Mouse (Mus musculus) spleen, adult 2 months (tissue): ENCODE measurements around the gene Fen1. TPM values are rescaled to one million over a fixed set of nuclear protein-coding genes. Genes with fewer than 3 reads are reported as not detected.

Source experiments
- DNase-seq, 2 experiments: peaks; one replicate each; pipeline versions ENCODE4 v3.0.0 to v3.0.0-alpha.2; 2012 to 2021; ENCODE audit warnings: low spot score in 2 of 2, low read depth in 1 of 2
- H3K27ac ChIP-seq: fragments of 200-500 bp; 2 replicates; pipeline ENCODE4 v1.5.1; 2012; ENCODE audit warnings: low read length, inconsistent platforms; ENCODE audit not compliant: insufficient read depth
- H3K27me3 ChIP-seq: fragments of 200-500 bp; 2 replicates; pipeline ENCODE4 v1.6.1; 2012; ENCODE audit warnings: mild to moderate bottlenecking, moderate library complexity, low read length, inconsistent platforms; ENCODE audit not compliant: control insufficient read depth, insufficient read depth
- H3K36me3 ChIP-seq: fragments of 200-500 bp; 2 replicates; pipeline ENCODE4 v1.6.1; 2012; ENCODE audit warnings: mild to moderate bottlenecking, low read length, inconsistent platforms; ENCODE audit not compliant: control insufficient read depth, insufficient read depth
- H3K4me1 ChIP-seq: fragments of 200-500 bp; 2 replicates; pipeline ENCODE4 v1.6.1; 2011; ENCODE audit warnings: inconsistent platforms; ENCODE audit not compliant: control insufficient read depth, insufficient read depth, insufficient read length
- H3K4me3 ChIP-seq: fragments of 200-500 bp; 2 replicates; pipeline ENCODE4 v1.5.1; 2011; ENCODE audit warnings: mild to moderate bottlenecking, inconsistent platforms; ENCODE audit not compliant: insufficient read depth, insufficient read length; ENCODE audit errors: extremely low read depth
- CTCF ChIP-seq: fragments of 200-500 bp; IDR thresholded peaks from 2 replicates; pipeline ENCODE4 v1.5.1; 2011; ENCODE audit warnings: mild to moderate bottlenecking, inconsistent platforms; ENCODE audit not compliant: insufficient read depth, insufficient read length, insufficient replicate concordance; ENCODE audit errors: extremely low read depth
- POLR2A ChIP-seq: fragments of 200-500 bp; IDR thresholded peaks from 2 replicates; pipeline ENCODE4 v1.6.1; 2011; ENCODE audit warnings: low read depth, low read length, inconsistent platforms
- WGBS: fragments of 180-500 bp; shearing (Covaris S2); methylation state at CpG from one replicate; pipeline ENCODE4 v1.1.7; 2018; 5-methylcytosine and 5-hydroxymethylcytosine counted together
- polyA plus RNA-seq: library from polyadenylated mRNA; depleted of rRNA; stranded (reverse); fragments of >200 nt; gene quantifications from 2 replicates; pipeline ENCODE4 v1.2.3, GENCODE M21; 2012

Fen1 gene
- polyA plus RNA-seq, 1 experiment = 16.0 TPM

DNA sequence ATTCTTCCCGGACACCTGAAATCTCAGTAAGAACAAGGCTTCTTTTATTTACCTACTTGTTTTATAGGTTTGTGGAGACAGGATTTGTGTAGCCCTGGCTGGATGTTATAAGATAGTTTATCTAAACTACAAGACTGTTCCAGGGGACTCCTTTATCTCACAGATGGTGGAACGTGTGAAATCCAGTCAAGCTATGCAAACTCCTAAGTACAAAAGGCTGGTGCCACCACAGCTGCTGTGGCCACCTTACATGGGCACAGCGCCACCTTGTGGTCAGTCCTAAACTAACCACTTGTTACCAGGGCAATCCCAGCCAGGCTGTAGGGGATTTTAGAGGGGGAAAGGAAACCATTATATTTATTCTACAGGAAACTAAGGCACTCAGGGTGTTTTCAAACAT, 5.2 kb downstream of the Fen1 start:
- peak in 1 of 2 experiments; percentile 68 for DNase-seq
- Histone ChIP-seq H3K4me3 (no peak overlapping the region), H3K4me1 (no peaks in the 10 kb centered on the region; the same call in 1 of the 2 replicates), H3K27me3 (no peaks in the 10 kb centered on the region), H3K36me3 (peaks cover 14% of the 10 kb centered on the region), H3K27ac (no peak overlapping the region)
- TF ChIP-seq CTCF (peak; percentile 83; the same call in 1 of the 2 replicates), POLR2A (no peak)
- WGBS = 27% methylated on average over 3 of the region's 3 CpGs

DNA sequence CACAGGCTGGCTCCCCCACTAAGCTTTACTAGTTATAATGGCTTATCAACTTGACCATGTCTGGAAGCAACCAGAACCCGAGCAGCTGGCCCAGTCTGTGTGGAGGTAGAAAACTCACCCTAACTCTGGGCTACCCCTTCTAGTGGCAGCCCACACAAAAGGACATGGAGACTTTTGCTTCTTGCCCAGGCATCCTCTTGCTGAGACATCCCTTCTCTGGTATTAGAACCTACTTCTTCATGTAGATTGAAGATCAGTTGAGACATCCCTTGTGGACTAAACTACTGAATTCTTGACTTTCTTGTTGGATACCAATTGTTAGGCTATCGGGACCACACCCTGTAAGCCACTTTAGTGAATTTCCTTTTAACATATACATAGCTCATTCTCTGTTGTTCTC, 5.7 kb downstream of the Fen1 start:
- Histone ChIP-seq H3K4me3 (no peak overlapping the region), H3K4me1 (no peaks in the 10 kb centered on the region; the same call in 1 of the 2 replicates), H3K27ac (no peak overlapping the region), H3K27me3 (no peaks in the 10 kb centered on the region), H3K36me3 (peaks cover 14% of the 10 kb centered on the region)
- WGBS = 89% methylated on average over 2 of the region's 2 CpGs
- DNase-seq = no peak
- TF ChIP-seq POLR2A = no peak
- no peak for TF ChIP-seq CTCF

DNA sequence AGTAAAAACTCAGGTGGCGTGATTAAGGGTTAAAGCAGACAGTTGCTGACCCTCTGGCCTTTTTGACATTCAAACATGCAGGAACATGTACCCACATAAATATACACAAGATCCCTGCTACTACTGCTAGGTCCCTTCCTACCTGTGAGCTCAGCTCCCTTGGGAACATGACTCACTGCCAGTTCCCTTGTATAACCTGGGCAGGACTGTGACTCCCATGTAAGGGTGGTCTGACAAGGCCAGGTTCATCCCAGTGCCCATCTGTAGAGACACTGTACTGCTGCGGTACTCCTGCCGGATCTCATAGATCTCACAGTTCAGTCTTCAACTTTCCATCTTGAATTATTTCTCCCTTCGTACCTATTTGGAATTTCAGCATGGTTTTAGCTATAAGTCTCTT, 6.8 kb downstream of the Fen1 start:
- H3K27ac ChIP-seq = no peak overlapping the region
- no peak overlapping the region for H3K4me3 ChIP-seq
- no peaks in the 10 kb centered on the region for H3K27me3 ChIP-seq
- 95% methylated on average over 4 of the region's 4 CpGs for WGBS
- peaks cover 14% of the 10 kb centered on the region for H3K36me3 ChIP-seq
- TF ChIP-seq POLR2A (no peak), CTCF (no peak)
- no peak for DNase-seq
- no peaks in the 10 kb centered on the region for H3K4me1 ChIP-seq

DNA sequence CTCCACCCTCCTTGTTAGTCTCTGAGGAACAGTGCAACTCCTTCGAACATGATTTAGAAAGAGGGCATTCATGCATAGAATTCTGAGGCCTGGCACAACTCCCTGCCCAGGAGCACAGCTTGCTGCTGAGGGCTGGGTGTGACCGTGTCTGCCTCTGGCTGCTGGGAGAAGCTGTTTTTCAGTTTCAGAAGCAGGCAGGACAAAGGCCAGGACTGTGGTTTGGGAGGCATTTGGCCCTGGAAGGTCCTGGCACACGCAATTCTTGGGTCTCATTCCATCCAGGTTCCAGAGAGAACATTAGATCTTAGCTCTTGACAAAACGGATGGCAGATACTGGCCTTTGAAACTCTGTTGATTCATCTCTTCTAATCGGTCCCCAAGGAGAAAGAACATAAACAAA, 8.7 kb downstream of the Fen1 start:
- DNase-seq = no peak
- TF ChIP-seq CTCF (no peak), POLR2A (no peak)
- Histone ChIP-seq H3K27ac (no peak overlapping the region), H3K4me1 (no peaks in the 10 kb centered on the region), H3K36me3 (peaks cover 9% of the 10 kb centered on the region), H3K4me3 (no peak overlapping the region), H3K27me3 (no peaks in the 10 kb centered on the region)
- 88% methylated on average over 5 of the region's 5 CpGs for WGBS

DNA sequence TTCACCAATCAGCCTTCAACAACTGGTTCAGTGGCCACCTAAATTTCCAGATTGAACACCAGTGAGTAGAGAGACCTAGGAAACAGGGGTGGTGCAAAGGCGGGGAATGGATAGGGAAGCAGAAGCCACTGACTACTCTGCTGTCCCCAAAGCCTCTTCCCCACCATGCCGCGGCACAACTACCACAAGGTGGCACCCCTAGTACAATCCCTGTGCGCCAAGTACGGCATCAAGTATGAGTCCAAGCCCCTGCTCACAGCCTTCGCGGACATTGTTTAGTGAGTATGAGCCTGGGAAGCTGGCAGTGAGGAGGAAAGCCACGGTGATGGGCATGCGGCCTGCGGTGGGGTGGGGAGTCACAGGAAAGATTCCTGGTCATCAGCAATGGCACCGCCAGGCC, 9.6 kb downstream of the Fen1 start:
- Histone ChIP-seq H3K4me1 (no peaks in the 10 kb centered on the region), H3K27ac (no peak overlapping the region), H3K27me3 (no peaks in the 10 kb centered on the region), H3K36me3 (peaks cover under 1% of the 10 kb centered on the region; the same call in 1 of the 2 replicates), H3K4me3 (no peak overlapping the region)
- no peak for DNase-seq
- WGBS = 97% methylated on average over 11 of the region's 11 CpGs
- TF ChIP-seq POLR2A = no peak
- no peak for TF ChIP-seq CTCF

DNA sequence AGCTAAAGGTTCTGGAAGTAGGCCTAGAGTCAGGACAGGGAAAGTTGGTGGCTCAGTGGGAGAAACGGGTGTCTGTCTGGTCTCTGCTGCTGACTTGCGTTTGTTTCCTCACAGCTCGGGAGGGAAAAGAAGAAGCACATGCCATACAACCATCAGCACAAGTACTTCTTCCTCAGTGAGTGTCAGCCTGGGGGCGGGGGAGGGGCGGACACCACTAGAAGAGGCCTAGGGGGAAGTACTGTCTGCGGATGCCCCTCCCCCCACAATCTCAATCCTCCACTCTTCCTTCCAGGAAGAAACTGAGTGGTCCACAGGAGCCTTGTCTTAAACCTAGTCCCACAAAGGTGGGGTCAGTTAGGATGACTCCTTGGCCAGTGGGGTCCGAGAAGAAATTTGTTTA, 12.6 kb downstream of the Fen1 start:
- Histone ChIP-seq H3K27ac (no peak overlapping the region), H3K4me1 (no peaks in the 10 kb centered on the region), H3K27me3 (no peaks in the 10 kb centered on the region), H3K4me3 (no peak overlapping the region), H3K36me3 (no peaks in the 10 kb centered on the region; the same call in 1 of the 2 replicates)
- no peak for DNase-seq
- TF ChIP-seq CTCF (no peak), POLR2A (no peak)
- WGBS = 52% methylated on average over 7 of the region's 7 CpGs

DNA sequence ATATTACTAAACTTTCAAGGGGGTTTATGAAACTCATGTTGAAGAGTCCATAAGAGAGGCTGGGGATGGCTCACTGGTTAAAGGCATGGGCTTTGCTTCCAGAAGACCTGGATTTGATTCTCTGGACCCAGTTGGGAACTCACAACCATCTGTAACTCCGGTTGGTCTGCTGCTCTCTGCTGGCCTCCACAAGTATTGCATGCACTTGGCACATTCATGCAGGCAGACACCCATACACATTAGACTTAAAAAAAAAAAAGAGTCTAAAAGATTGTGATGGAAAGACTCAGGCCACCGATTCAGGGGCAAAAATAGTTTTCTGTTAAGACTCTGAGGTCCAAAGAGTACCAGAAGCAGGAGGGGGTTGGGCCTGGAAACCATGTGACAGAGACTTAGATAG, 13.2 kb downstream of the Fen1 start:
- no peaks in the 10 kb centered on the region for H3K27me3 ChIP-seq
- peak in 1 of 2 experiments; percentile 51 for DNase-seq
- TF ChIP-seq CTCF (peak; percentile 58; the same call in 1 of the 2 replicates), POLR2A (no peak)
- H3K36me3 ChIP-seq = no peaks in the 10 kb centered on the region; the same call in 1 of the 2 replicates
- no peak overlapping the region for H3K27ac ChIP-seq
- 46% methylated on average over 2 of the region's 2 CpGs for WGBS
- no peaks in the 10 kb centered on the region for H3K4me1 ChIP-seq
- no peak overlapping the region for H3K4me3 ChIP-seq
